Mouse (Mus musculus): Measurements from ENCODE around the gene Hoxa9.

GRCm38 (mm10) chr6:52202362-52203120 is 28.3 kb downstream of the Hoxa9 start:
- no peak for TF ChIP-seq CTCF (conservative IDR thresholded peaks at IDR 0.05; ENCODE audit: low read length)
- TF ChIP-seq POU5F1 (IDR thresholded peaks at IDR 0.05; ENCODE audit: borderline replicate concordance, low read length): no peak
